Mouse (Mus musculus) forebrain, postnatal 0 days (tissue): Measurements from ENCODE around the gene Tnk2. TPM values are rescaled to one million over a fixed set of nuclear protein-coding genes. Genes with fewer than 3 reads are reported as not detected.

Source experiments
- ATAC-seq: fragments of 200-750 bp; cut with Nextera tagmentation; 2 replicates; pipeline ENCODE4 v1.8.0; 2017; ENCODE audit warnings: mild to moderate bottlenecking, moderate library complexity
- DNase-seq: peaks from one replicate; pipeline ENCODE4 v3.0.0-alpha.2; 2015
- H3K27ac ChIP-seq: fragments of 300-500 bp; sonication (generic); 2 replicates; pipeline ENCODE4 v1.5.1; 2014; ENCODE audit warnings: low read depth, mild to moderate bottlenecking, antibody characterized with exemption, low read length, moderate library complexity, mixed read lengths
- H3K27me3 ChIP-seq: fragments of 300-500 bp; sonication (generic); 2 replicates; pipeline ENCODE4 v1.6.1; 2014; ENCODE audit warnings: mild to moderate bottlenecking, low read length, mixed read lengths; ENCODE audit not compliant: insufficient read depth
- H3K36me3 ChIP-seq: fragments of 300-500 bp; sonication (generic); 2 replicates; pipeline ENCODE4 v1.6.1; 2014; ENCODE audit warnings: mild to moderate bottlenecking, moderate library complexity; ENCODE audit not compliant: insufficient read depth
- H3K4me1 ChIP-seq: fragments of 300-500 bp; sonication (generic); 2 replicates; pipeline ENCODE4 v1.6.1; 2014; ENCODE audit warnings: antibody characterized with exemption; ENCODE audit not compliant: insufficient read depth
- H3K4me2 ChIP-seq: fragments of 300-500 bp; sonication (generic); 2 replicates; pipeline ENCODE4 v1.6.1; 2014; ENCODE audit warnings: low read depth, mild to moderate bottlenecking, moderate library complexity
- H3K4me3 ChIP-seq: fragments of 300-500 bp; sonication (generic); 2 replicates; pipeline ENCODE4 v1.5.1; 2014; ENCODE audit warnings: low read depth, low read length, mixed read lengths
- H3K9ac ChIP-seq: fragments of 300-500 bp; sonication (generic); 2 replicates; pipeline ENCODE4 v1.6.1; 2014; ENCODE audit warnings: mild to moderate bottlenecking
- H3K9me3 ChIP-seq: fragments of 300-500 bp; sonication (generic); 2 replicates; pipeline ENCODE4 v1.6.1; 2016; ENCODE audit warnings: low read length
- CTCF ChIP-seq: sonication (generic); IDR thresholded peaks from 2 replicates; pipeline ENCODE4 v1.5.1; 2016; ENCODE audit warnings: antibody characterized with exemption, control low read depth, low read depth
- WGBS: fragments of 180-500 bp; shearing (Covaris S2); extraction: QIAGEN DNeasy Blood & Tissue Kit; methylation state at CpG from one replicate; pipeline ENCODE4 v1.1.7; 2014; 5-methylcytosine and 5-hydroxymethylcytosine counted together
- polyA plus RNA-seq: library from polyadenylated mRNA; unstranded; fragments of >200 nt; fragmentation: Nextera tagmentation; extraction: Ambion mirVana; gene quantifications from 2 replicates; pipeline ENCODE4 v1.2.1, GENCODE M21; 2015
- total RNA-seq: library from RNA; depleted of rRNA; stranded (reverse); fragments of >200 nt; gene quantifications from 2 replicates; pipeline ENCODE4 v1.2.3, GENCODE M21; 2014

Tnk2 gene
- total and polyA plus RNA-seq, 2 experiments from 2014 or later: 13.2 to 48.4 TPM

GRCm38 (mm10) chr16:32698550-32698949, 54.9 kb downstream of the Tnk2 start:
- H3K4me1 ChIP-seq: no peaks in the 10 kb centered on the region
- no peaks in the 10 kb centered on the region for H3K27me3 ChIP-seq
- 29% methylated on average over 7 of the region's 7 CpGs for WGBS
- no peak for TF ChIP-seq CTCF
- H3K27ac ChIP-seq: no peak overlapping the region
- DNase-seq (no peak), ATAC-seq (no peak)
- no peak overlapping the region for H3K4me2 ChIP-seq
- H3K4me3 ChIP-seq: no peak overlapping the region
- H3K9me3 ChIP-seq: no peaks in the 10 kb centered on the region
- H3K9ac ChIP-seq: no peak overlapping the region
- no peaks in the 10 kb centered on the region for H3K36me3 ChIP-seq

GRCm38 (mm10) chr16:32703312-32703912, 59.7 kb downstream of the Tnk2 start:
- DNase-seq (no peak), ATAC-seq (no peak)
- H3K27me3 ChIP-seq: no peaks in the 10 kb centered on the region
- H3K4me2 ChIP-seq: no peak overlapping the region
- H3K9ac ChIP-seq: no peak overlapping the region
- no peaks in the 10 kb centered on the region for H3K4me1 ChIP-seq
- no peak overlapping the region for H3K27ac ChIP-seq
- H3K36me3 ChIP-seq: no peaks in the 10 kb centered on the region
- WGBS: 72% methylated on average over 9 of the region's 9 CpGs
- H3K9me3 ChIP-seq: no peaks in the 10 kb centered on the region
- no peak overlapping the region for H3K4me3 ChIP-seq
- TF ChIP-seq CTCF: no peak

- Histone ChIP-seq H3K4me3 (no peak overlapping the region), H3K4me1 (no peaks in the 10 kb centered on the region), H3K9me3 (no peaks in the 10 kb centered on the region), H3K27me3 (no peaks in the 10 kb centered on the region), H3K36me3 (no peaks in the 10 kb centered on the region), H3K27ac (no peak overlapping the region), H3K4me2 (no peak overlapping the region), H3K9ac (no peak overlapping the region)
- DNase-seq (no peak), ATAC-seq (no peak)
- WGBS: 99% methylated on average over 3 of the region's 3 CpGs
- TF ChIP-seq CTCF: no peak; the same call in 1 of the 2 replicates
Measured at GRCm38 (mm10) chr16:32705606-32706005, 61.9 kb downstream of the Tnk2 start.

GRCm38 (mm10) chr16:32707111-32707823, 63.6 kb downstream of the Tnk2 start:
- H3K27me3 ChIP-seq: no peaks in the 10 kb centered on the region
- H3K4me2 ChIP-seq: no peak overlapping the region
- DNase-seq (no peak), ATAC-seq (no peak)
- TF ChIP-seq CTCF: no peak
- no peaks in the 10 kb centered on the region for H3K36me3 ChIP-seq
- H3K27ac ChIP-seq: no peak overlapping the region
- H3K4me3 ChIP-seq: no peak overlapping the region
- H3K9me3 ChIP-seq: no peaks in the 10 kb centered on the region
- WGBS: 66% methylated on average over 17 of the region's 17 CpGs
- no peak overlapping the region for H3K9ac ChIP-seq
- H3K4me1 ChIP-seq: no peaks in the 10 kb centered on the region

- no peak for TF ChIP-seq CTCF
- no peaks in the 10 kb centered on the region for H3K9me3 ChIP-seq
- H3K27me3 ChIP-seq: no peaks in the 10 kb centered on the region
- H3K4me2 ChIP-seq: no peak overlapping the region
- ATAC-seq: no peak
- WGBS: 82% methylated on average over 9 of the region's 9 CpGs
- no peak overlapping the region for H3K27ac ChIP-seq
- H3K9ac ChIP-seq: no peak overlapping the region
- H3K36me3 ChIP-seq: no peaks in the 10 kb centered on the region
- DNase-seq: no peak
- no peak overlapping the region for H3K4me3 ChIP-seq
- H3K4me1 ChIP-seq: no peaks in the 10 kb centered on the region
Measured at GRCm38 (mm10) chr16:32707824-32708456, 64.3 kb downstream of the Tnk2 start.

GRCm38 (mm10) chr16:32708457-32709033, 64.9 kb downstream of the Tnk2 start:
- Histone ChIP-seq H3K4me2 (no peak overlapping the region), H3K27ac (no peak overlapping the region), H3K9me3 (no peaks in the 10 kb centered on the region), H3K4me3 (no peak overlapping the region), H3K27me3 (no peaks in the 10 kb centered on the region), H3K36me3 (no peaks in the 10 kb centered on the region), H3K4me1 (no peaks in the 10 kb centered on the region), H3K9ac (no peak overlapping the region)
- DNase-seq (no peak), ATAC-seq (no peak)
- WGBS: 87% methylated on average over 10 of the region's 10 CpGs
- TF ChIP-seq CTCF: no peak

GRCm38 (mm10) chr16:32709116-32709515, 65.4 kb downstream of the Tnk2 start:
- Histone ChIP-seq H3K27ac (no peak overlapping the region), H3K27me3 (no peaks in the 10 kb centered on the region), H3K9me3 (no peaks in the 10 kb centered on the region), H3K4me2 (no peak overlapping the region), H3K4me1 (no peaks in the 10 kb centered on the region), H3K36me3 (no peaks in the 10 kb centered on the region), H3K9ac (no peak overlapping the region), H3K4me3 (no peak overlapping the region)
- ATAC-seq: no peak
- no peak for DNase-seq
- WGBS: 84% methylated on average over 8 of the region's 8 CpGs
- no peak for TF ChIP-seq CTCF
